Mouse (Mus musculus) embryonic fibroblast, embryonic 13.5 days (primary cell): ENCODE measurements around the gene Bysl. TPM values are rescaled to one million over a fixed set of nuclear protein-coding genes. Genes with fewer than 3 reads are reported as not detected.
"Not testable (repeated sequence)": the region's sequence is repeated elsewhere in the genome, so short reads cannot be mapped to it uniquely, and the experiment has no call there.

Experiments
- H3K27ac ChIP-seq: 2 replicates; pipeline ENCODE4 v1.5.1; 2012; ENCODE audit warnings: low read length, control low read depth, inconsistent platforms; ENCODE audit not compliant: insufficient read depth
- H3K4me1 ChIP-seq: 2 replicates; pipeline ENCODE4 v1.6.1; 2011; ENCODE audit warnings: low read length; ENCODE audit not compliant: control insufficient read depth, insufficient read depth
- H3K4me3 ChIP-seq: 2 replicates; pipeline ENCODE4 v1.5.1; 2011; ENCODE audit warnings: mild to moderate bottlenecking, control low read depth, low read length; ENCODE audit not compliant: insufficient read depth
- CTCF ChIP-seq: IDR thresholded peaks from 2 replicates; pipeline ENCODE4 v1.5.1; 2011; ENCODE audit warnings: mild to moderate bottlenecking, control low read depth, low read length, moderate library complexity, borderline replicate concordance; ENCODE audit not compliant: insufficient read depth
- POLR2A ChIP-seq: IDR thresholded peaks from 2 replicates; pipeline ENCODE4 v1.6.1; 2011; ENCODE audit warnings: low read depth, mild to moderate bottlenecking, control low read depth, low read length, moderate library complexity
- polyA plus RNA-seq: library from polyadenylated mRNA; stranded (reverse); fragments of >200 nt; gene quantifications from 2 replicates; pipeline ENCODE4 v1.2.4, GENCODE M21; 2011; ENCODE audit warnings: low read depth; ENCODE audit not compliant: missing spikeins, insufficient read length

Bysl gene
- polyA plus RNA-seq: 11.6 and 17.0 TPM in 2 replicates

GRCm38 (mm10) chr17:47610849-47611660 is at the start of gene Bysl, which contains the start of the genes Med20 and Gm20517:
Gene Bysl (minus strand): TSS chr17:47611492.
Gene Med20 (plus strand): TSS chr17:47611582.
Gene Gm20517 (plus strand): TSS chr17:47611589.
- no peaks in the 10 kb centered on the region for H3K4me1 ChIP-seq

GRCm38 (mm10) chr17:47658741-47659243 is 47.5 kb upstream of the Bysl start:
- H3K4me3 ChIP-seq: no peak overlapping the region
- no peaks in the 10 kb centered on the region for H3K4me1 ChIP-seq
- H3K27ac ChIP-seq: no peak overlapping the region
- no peak for TF ChIP-seq POLR2A
- no peak for TF ChIP-seq CTCF

More at GRCm38 (mm10) chr17:47610849-47611660, at the start of gene Bysl, which contains the start of the genes Med20 and Gm20517:
- TF ChIP-seq POLR2A: peak; percentile 78
- peak; percentile 63; the same call in 1 of the 2 replicates for TF ChIP-seq CTCF
- Histone ChIP-seq H3K27ac (peak within 1 kb of the TSS; percentile 85), H3K4me3 (peak within 1 kb of the TSS; percentile 82)

- no peaks in the 10 kb centered on the region for H3K4me1 ChIP-seq
- TF ChIP-seq POLR2A (no peak), CTCF (no peak)
- no peak overlapping the region for H3K4me3 ChIP-seq
- H3K27ac ChIP-seq: no peak overlapping the region
Observed at GRCm38 (mm10) chr17:47657901-47658300, 46.6 kb upstream of the Bysl start.

- H3K4me1 ChIP-seq: no peaks in the 10 kb centered on the region
- no peak for TF ChIP-seq POLR2A
- TF ChIP-seq CTCF: no peak
Observed at GRCm38 (mm10) chr17:47655697-47656096, 44.4 kb upstream of the Bysl start.

GRCm38 (mm10) chr17:47654346-47654745 is 43.1 kb upstream of the Bysl start:
- not testable (repeated sequence) for H3K4me3 ChIP-seq, H3K27ac ChIP-seq, H3K4me1 ChIP-seq

More at GRCm38 (mm10) chr17:47655697-47656096, 44.4 kb upstream of the Bysl start:
- H3K4me3 ChIP-seq: no peak overlapping the region
- no peak overlapping the region for H3K27ac ChIP-seq

GRCm38 (mm10) chr17:47651953-47652352 is 40.7 kb upstream of the Bysl start:
- Histone ChIP-seq H3K4me3 (no peak overlapping the region), H3K27ac (no peak overlapping the region), H3K4me1 (peaks cover 15% of the 10 kb centered on the region)
- TF ChIP-seq POLR2A (no peak), CTCF (no peak)

- TF ChIP-seq CTCF (no peak), POLR2A (no peak)
- Histone ChIP-seq H3K27ac (peak overlapping the region; percentile 34; the same call in 1 of the 2 replicates), H3K4me3 (no peak overlapping the region), H3K4me1 (peaks cover 18% of the 10 kb centered on the region)
Observed at GRCm38 (mm10) chr17:47648966-47649365, 37.7 kb upstream of the Bysl start.

DNA sequence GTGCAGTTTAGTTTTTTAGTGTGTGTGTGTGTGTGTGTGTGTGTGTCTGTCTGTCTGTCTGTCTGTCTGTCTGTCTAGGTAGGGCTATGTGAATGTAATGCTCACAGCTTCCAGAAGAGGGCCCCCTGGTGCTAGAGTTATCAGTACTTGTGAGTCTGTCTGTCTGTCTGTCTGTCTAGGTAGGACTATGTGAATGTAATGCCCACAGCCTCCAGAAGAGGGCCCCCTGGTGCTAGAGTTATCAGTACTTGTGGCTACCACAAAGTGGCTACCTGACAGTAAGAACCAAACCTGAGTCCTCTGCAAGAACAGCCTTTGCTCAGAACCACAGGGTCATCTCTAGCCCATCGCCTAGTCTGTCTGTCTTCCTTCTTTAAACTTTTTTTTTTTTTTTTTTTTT is 35.4 kb upstream of the Bysl start:
- H3K27ac ChIP-seq: peak overlapping the region; percentile 45; the same call in 1 of the 2 replicates
- TF ChIP-seq CTCF (0 out of 2 replicates have a peak, but pooled peaks have one; percentile 0), POLR2A (no peak)

GRCm38 (mm10) chr17:47642992-47643391 is 31.7 kb upstream of the Bysl start:
- TF ChIP-seq POLR2A: no peak
- TF ChIP-seq CTCF: no peak
- no peak overlapping the region for H3K27ac ChIP-seq
- no peak overlapping the region for H3K4me3 ChIP-seq
- H3K4me1 ChIP-seq: peaks cover 9% of the 10 kb centered on the region

More for the DNA sequence above, 35.4 kb upstream of the Bysl start:
- peaks cover 18% of the 10 kb centered on the region for H3K4me1 ChIP-seq
- no peak overlapping the region for H3K4me3 ChIP-seq

DNA sequence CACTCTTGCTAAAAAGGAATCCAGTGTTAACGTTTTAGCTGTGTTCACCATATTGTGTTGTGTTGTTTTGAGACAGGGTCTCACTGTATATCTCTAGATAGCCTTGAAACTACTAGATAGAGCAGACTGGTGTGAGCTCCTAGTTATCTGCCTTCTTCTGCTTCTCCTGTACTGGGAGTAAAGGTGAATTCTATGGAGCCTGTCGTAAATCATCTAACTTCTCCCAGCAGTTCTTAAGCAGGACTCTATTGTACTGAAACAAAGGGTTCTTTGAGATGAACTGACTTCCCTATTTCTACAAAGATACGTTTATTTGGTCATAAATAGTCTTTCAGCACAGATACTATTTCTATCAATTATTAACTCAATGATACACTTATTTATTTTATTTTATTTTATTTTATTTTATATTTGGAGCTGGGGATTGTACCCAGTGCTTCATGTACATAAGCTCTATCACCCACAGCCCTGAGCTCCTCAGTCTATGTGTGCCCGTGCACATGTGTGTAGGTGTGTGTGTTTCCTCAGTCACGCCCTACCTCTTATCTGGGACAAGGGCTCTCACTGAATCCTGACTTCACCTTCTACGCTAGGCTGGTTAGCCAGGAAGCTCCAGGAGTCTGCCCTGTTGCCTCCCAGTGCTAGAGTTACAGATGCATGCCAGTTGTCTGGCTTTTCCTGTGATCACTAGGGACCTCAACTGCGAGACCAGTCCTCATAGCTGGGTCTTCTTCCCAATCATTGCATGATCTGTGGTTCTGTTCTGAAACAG is 22.9 kb upstream of the Bysl start:
- Histone ChIP-seq H3K4me3 (no peak overlapping the region), H3K27ac (no peak overlapping the region), H3K4me1 (no peaks in the 10 kb centered on the region)
- TF ChIP-seq CTCF: no peak
- no peak for TF ChIP-seq POLR2A
